In genomic region chr12:82394118-82394861, GRCm38 (mm10) we compare ENCODE assay signal across 9 mouse cellular contexts.
DNase-seq lines count a peak whose midpoint lies in the region; ATAC-seq and TF ChIP-seq lines count a peak whose summit lies in the region.
"Had no signal": no experiment of that assay in that cellular context is flagged by ENCODE, and none has a peak within 500 bp of the region (broad histone marks: within the 10 kb centered on the region; RNA-seq: fewer than 3 reads in every experiment).

No protein-coding gene starts in this region.

- no peak for TF ChIP-seq EP300 in stomach, postnatal 0 days (optimal IDR thresholded peaks at IDR 0.05)

- H3K4me1 ChIP-seq in kidney, embryonic 16.5 days (ENCODE audit: insufficient read depth, low read length), result peaks cover 21% of the 10 kb centered on the region
- no peaks in the 10 kb centered on the region for H3K4me1 ChIP-seq in stomach, postnatal 0 days (replicated peaks; ENCODE audit: control insufficient read depth, insufficient read depth)
- H3K4me1 ChIP-seq in liver, embryonic 12.5 days, result peaks cover 10% of the 10 kb centered on the region; the same call in 1 of the 2 replicates

- H3K4me3 ChIP-seq in kidney, embryonic 16.5 days (ENCODE audit: low read length), result no peak overlapping the region
- no peak overlapping the region for H3K4me3 ChIP-seq in stomach, postnatal 0 days (ENCODE audit: low read depth, low read length)
- no peak overlapping the region for H3K4me3 ChIP-seq in liver, embryonic 12.5 days

- DNase-seq in kidney, adult 18-20 months, result no peak
- DNase-seq in thymus, postnatal 0 days (ENCODE audit: low spot score), result peak; percentile 29
- no peak for DNase-seq in thymus, postnatal 36 days
- DNase-seq in induced T-regulatory cell, adult 2 months (ENCODE audit: low read depth), result peak; percentile 37
- no peak for DNase-seq in stomach, postnatal 0 days (ENCODE audit: low spot score)
- DNase-seq in heart, postnatal 36 days, result no peak
- DNase-seq: cerebellum, postnatal 36 days had no signal

- no peak for TF ChIP-seq CTCF in stomach, postnatal 0 days (IDR thresholded peaks at IDR 0.05; ENCODE audit: low read depth)

- WGBS in kidney, embryonic 16.5 days, result 28% methylated on average over 8 of the region's 8 CpGs
- WGBS in stomach, postnatal 0 days, result 31% methylated on average over 8 of the region's 8 CpGs
- WGBS in liver, embryonic 12.5 days (ENCODE audit: insufficient replicate concordance), result 36% methylated on average over 8 of the region's 8 CpGs

- H3K9ac ChIP-seq in kidney, embryonic 16.5 days (replicated peaks; ENCODE audit: low read length), result no peak overlapping the region
- no peak overlapping the region for H3K9ac ChIP-seq in stomach, postnatal 0 days (ENCODE audit: low read length)
- no peak overlapping the region for H3K9ac ChIP-seq in liver, embryonic 12.5 days

- H3K27me3 ChIP-seq in kidney, embryonic 16.5 days (ENCODE audit: insufficient read depth, low read length), result no peaks in the 10 kb centered on the region
- H3K27me3 ChIP-seq in stomach, postnatal 0 days (ENCODE audit: control insufficient read depth, insufficient read depth, low read length), result no peaks in the 10 kb centered on the region
- H3K27me3 ChIP-seq in liver, embryonic 12.5 days (replicated peaks), result no peaks in the 10 kb centered on the region

- intact Hi-C loops in heart, postnatal 36 days (cut with DNase I), result no loop called here

- ATAC-seq in kidney, embryonic 16.5 days (ENCODE audit: low FRiP score, low TSS enrichment), result no peak
- ATAC-seq in stomach, postnatal 0 days (ENCODE audit: low FRiP score, low TSS enrichment), result no peak
- no peak for ATAC-seq in liver, embryonic 12.5 days

- 0 out of 2 replicates have a peak, but pooled peaks cover 3% of the 10 kb centered on the region for H3K36me3 ChIP-seq in kidney, embryonic 16.5 days (ENCODE audit: insufficient read depth, low read length)
- no peaks in the 10 kb centered on the region; the same call in 1 of the 2 replicates for H3K36me3 ChIP-seq in stomach, postnatal 0 days (ENCODE audit: control insufficient read depth, insufficient read depth, low read length)
- no peaks in the 10 kb centered on the region for H3K36me3 ChIP-seq in liver, embryonic 12.5 days

- H3K27ac ChIP-seq in kidney, embryonic 16.5 days (ENCODE audit: low read length), result 0 out of 2 replicates have a peak overlapping the region, but pooled peaks have one; percentile 0
- peak overlapping the region; percentile 63 for H3K27ac ChIP-seq in stomach, postnatal 0 days (replicated peaks)
- H3K27ac ChIP-seq in liver, embryonic 12.5 days, result no peak overlapping the region

- H3K4me2 ChIP-seq in kidney, embryonic 16.5 days (replicated peaks; ENCODE audit: low read depth, low read length), result no peak overlapping the region
- H3K4me2 ChIP-seq in stomach, postnatal 0 days (replicated peaks; ENCODE audit: low read depth), result no peak overlapping the region
- no peak overlapping the region for H3K4me2 ChIP-seq in liver, embryonic 12.5 days

- H3K9me3 ChIP-seq in kidney, embryonic 16.5 days (ENCODE audit: low read length), result no peaks in the 10 kb centered on the region
- H3K9me3 ChIP-seq in stomach, postnatal 0 days (ENCODE audit: control insufficient read depth, low read length), result no peaks in the 10 kb centered on the region
- no peaks in the 10 kb centered on the region for H3K9me3 ChIP-seq in liver, embryonic 12.5 days (replicated peaks)

Comparison
In these comparisons a context has a peak if more than half of its experiments do, and no peak if none do; other contexts are left out.
1. DNase-seq: peak in thymus, postnatal 0 days (single experiment) and induced T-regulatory cell, adult 2 months (single experiment); none in kidney, adult 18-20 months (single experiment), thymus, postnatal 36 days (0 of 2), stomach, postnatal 0 days (single experiment) and heart, postnatal 36 days (0 of 2).